Mouse (Mus musculus): Measurements from ENCODE around the gene Usp19. TPM values are rescaled to one million over a fixed set of nuclear protein-coding genes. Genes with fewer than 3 reads are reported as not detected.
A peak's percentile ranks its signal among the peaks of the same experiment; 100 is the strongest.

Gene Usp19
- total RNA-seq (2021): 100 to 1,000 TPM; 204 to 213 TPM
- long read RNA-seq, experiment 1, full-length matches to known transcripts: 34 of 95 reads
- long read RNA-seq, experiment 1, partial matches to known transcripts: 50 of 95 reads
- long read RNA-seq, experiment 1, other reads (novel, unspliced or antisense): 11 of 95 reads
- long read RNA-seq, experiment 2, full-length matches to known transcripts: 20 of 36 reads
- long read RNA-seq, experiment 2, partial matches to known transcripts: 6 of 36 reads
- long read RNA-seq, experiment 2, other reads (novel, unspliced or antisense): 10 of 36 reads

DNA sequence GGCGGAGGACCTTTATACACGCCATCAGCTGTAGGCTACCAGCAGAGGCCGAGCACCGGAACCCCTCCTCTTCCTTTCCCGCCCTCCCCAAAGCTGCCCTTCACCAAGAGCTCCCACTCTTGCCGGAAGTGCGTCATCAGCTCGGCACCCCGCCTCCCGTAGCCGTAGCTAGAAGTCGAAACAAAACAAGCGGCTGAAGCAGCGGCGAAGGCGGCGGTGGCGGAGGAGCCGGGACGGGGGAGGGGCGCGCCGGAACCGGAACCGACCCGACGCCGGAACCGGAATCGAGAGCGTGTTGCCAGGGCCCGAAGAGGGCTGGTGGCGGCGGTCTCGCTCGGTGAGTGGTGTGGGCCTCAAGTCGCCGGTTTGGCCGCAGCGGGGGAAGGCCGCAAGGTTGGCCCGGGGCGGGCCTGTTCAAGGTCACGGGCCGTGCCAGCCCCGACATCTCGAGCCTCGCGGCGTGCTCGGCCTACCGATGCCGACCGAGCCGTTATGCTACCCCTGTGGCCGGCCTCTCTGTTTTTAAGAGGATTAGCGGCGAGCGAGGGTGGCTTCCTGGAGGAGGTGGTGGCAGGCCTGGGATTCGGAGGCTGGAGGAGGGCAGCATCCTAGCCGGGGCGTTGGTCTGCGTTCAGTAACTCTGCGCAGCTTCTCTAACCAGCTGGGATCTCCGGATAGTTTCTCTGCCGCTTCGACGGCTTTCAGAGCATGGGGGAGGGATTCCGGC, at the start of gene Usp19:
Gene Usp19 (plus strand): TSS at position 44 of the 727 bp plus-strand sequence.
- DNase-seq: peak; percentile 97 to 98

DNA sequence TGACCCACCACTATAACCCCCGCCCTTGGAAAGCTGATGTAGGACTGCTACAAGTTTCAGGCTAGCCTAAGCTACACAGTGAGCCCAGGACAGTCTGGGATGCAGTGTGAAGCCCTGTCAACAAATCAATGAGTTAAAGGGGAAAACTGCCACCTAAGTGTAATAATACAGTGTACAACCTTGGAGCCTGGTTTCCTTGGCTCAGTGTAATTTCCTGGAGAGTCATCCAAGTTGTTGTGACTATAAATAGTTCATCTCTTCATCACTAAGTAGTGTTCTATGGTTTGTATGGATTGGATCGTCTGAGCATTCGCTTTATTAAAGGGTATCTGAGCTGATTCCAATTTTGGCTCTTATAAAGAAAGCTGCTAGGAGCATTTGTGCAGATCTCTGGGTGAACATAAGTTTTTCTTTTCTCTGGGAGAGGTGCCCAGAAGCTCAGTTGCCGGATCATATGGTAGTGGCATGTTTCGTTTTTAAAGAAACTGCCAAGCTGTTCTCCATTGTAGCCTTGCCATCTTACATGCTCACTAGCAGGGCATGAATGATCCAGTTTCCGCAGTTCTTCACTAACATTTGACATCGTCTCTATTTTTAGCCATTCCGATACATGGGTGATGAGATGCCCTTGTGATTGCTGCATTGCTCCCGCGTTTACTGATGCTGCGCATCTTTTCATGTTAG, 49.0 kb upstream of the Usp19 start:
- no peak for DNase-seq

DNA sequence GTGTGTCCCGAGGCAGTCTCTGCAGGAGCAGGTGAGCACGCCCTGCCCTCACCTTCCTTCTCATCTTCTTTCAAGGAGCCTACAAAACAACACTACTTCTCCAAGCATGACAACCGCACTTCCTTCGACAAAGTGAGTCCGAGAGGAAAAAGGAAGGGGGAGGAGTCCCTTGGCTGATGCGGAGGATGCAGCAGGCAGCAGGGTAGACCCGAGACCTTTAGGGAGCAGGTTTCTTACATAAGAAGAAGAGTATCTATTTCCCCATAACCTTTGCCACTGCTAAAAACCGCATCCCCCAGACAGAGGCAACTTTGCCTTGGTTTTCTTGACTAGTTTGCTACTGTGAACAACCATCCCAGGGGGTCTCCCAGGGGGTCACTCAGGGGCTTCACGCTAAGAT, 45.3 kb upstream of the Usp19 start:
- no peak for DNase-seq

DNA sequence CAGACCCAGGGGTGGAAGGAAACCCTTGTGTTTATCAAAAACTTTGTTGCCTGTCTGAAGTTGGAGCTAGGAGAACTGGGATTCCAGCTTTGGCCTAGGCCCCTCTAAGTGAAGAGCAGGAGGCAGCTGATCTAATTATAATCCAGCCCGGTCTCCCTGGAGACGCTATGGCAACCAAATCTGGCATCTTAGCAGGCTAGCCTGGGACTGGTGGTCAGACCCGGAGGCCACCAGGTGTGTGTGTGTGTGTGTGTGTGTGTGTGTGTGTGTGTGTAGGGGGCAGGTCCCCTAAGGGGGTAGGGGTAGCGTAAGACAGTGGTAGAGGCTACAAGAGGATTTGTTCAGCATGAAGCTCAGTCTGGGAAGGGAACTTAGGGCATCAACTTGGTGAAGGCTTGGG, 40.5 kb upstream of the Usp19 start:
- peak; percentile 44 to 52 for DNase-seq

- DNase-seq: peak in 1 of 2 experiments; percentile 42
These were observed 39.9 kb upstream of the Usp19 start for GRCm38 (mm10) chr9:108450292-108451169.

GRCm38 (mm10) chr9:108451170-108451493, 39.3 kb upstream of the Usp19 start:
- no peak for DNase-seq

- DNase-seq: no peak
These were observed 38.8 kb upstream of the Usp19 start for GRCm38 (mm10) chr9:108451519-108452160.

DNA sequence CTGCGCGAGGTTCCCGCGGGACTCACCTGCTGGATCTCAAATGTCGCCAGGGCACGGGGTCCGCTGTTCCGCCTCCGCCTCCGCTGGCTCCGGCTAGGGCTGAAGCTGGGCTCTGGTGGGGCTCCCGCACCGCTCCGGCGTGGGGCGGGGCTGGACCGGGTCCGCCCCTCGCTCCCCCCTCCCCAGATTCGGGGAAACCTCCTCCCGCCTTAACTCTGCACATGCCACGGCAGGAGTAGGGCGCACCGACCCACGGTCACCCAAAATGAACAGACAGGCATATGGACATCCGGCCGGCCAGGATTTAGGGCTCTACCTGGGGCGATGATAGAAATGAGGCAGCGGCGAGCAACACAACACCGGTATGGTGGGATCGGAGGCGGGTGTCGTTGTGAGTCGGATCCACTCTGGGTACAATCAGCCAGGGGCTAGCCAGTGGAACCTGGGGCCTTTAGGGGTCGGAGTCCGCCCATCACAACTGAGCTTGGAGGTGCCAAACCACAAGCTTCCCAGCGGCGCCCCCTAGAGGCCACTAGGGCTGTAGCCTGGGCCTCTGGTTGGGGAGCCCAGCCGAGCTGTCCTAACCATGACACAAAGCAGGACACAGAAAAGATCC, 38.0 kb upstream of the Usp19 start:
- DNase-seq: peak; percentile 91 to 93

GRCm38 (mm10) chr9:108452911-108453310, 37.5 kb upstream of the Usp19 start:
- DNase-seq: no peak

DNA sequence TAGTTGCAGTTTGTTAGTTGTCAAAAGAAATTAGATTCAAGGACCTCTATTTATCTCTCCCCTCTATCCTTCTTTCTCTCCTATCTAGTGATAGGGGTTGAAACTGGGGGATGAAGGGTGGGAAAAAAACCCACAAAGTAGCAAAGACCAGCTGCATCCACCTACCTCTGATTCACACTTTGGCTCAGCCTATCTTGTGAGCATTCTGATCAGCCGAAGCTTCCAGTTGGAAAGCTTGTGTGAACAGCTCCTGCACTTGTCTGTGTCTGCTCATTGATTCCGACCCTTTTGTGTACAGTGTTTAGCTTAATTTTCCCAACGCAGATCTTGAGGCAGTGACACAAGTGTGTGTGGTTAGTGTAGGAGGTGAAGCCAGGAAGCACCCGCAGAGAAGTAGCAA, 36.9 kb upstream of the Usp19 start:
- DNase-seq: no peak

- no peak for DNase-seq
These were observed 36.0 kb upstream of the Usp19 start for GRCm38 (mm10) chr9:108454429-108454828.

DNA sequence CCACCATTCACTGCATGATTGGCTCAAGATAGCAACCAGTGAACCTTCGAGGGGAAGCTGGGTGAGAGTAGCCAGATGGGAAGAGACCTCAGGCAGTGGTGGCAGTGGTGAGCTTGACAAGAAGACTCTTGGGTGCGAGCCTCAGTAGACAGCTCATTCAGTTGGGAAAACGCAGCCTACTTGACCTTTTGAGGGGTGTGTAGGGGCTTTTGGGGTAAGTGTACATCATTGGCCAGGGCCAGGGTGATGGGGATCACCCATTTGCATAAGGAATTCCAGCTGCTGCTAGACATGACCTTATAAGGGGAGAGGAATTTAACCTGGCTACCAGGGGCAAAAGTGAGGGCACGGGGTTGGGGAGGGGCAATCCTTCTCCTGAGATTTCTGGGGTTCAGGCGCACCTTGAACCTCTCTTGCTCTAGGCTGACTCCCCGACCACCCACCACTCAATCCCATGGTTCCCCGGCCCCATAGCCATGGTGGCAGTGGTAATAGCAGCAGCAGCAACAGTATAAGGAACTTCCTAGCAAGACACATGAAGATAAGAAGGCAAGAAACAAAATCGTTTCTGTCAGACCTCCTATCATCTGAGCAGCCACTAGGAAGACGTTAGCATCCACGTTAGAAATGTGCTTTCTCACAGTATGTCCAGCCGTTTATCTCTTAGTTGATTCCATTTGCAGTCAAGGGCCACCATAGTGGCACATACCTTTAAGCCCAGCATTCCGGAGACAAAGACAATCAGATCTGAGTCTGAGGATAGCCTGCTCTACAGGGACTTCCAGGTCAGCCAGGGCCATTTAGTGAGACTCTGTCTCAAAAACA, 34.4 kb upstream of the Usp19 start:
- DNase-seq: no peak

- no peak for DNase-seq
These were observed 33.4 kb upstream of the Usp19 start for GRCm38 (mm10) chr9:108456953-108457352.

DNA sequence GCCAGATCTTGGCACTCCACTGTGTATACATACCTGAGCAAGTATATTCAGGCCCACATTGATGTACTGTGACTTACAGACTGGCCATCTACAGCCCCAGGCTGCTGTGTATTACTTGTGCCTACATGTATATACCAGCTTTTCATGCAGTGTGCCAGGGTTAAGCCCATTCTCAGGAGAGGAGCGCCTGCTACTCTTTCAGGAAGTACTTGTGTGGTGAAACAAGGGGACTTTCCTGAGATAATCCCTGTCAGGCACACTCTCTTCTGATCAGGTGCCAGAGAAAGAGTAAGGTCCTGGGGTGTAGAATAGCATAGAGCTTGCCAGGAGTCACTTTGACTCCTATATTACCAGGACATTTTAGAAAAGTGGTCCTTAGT, 30.5 kb upstream of the Usp19 start:
- no peak for DNase-seq

DNA sequence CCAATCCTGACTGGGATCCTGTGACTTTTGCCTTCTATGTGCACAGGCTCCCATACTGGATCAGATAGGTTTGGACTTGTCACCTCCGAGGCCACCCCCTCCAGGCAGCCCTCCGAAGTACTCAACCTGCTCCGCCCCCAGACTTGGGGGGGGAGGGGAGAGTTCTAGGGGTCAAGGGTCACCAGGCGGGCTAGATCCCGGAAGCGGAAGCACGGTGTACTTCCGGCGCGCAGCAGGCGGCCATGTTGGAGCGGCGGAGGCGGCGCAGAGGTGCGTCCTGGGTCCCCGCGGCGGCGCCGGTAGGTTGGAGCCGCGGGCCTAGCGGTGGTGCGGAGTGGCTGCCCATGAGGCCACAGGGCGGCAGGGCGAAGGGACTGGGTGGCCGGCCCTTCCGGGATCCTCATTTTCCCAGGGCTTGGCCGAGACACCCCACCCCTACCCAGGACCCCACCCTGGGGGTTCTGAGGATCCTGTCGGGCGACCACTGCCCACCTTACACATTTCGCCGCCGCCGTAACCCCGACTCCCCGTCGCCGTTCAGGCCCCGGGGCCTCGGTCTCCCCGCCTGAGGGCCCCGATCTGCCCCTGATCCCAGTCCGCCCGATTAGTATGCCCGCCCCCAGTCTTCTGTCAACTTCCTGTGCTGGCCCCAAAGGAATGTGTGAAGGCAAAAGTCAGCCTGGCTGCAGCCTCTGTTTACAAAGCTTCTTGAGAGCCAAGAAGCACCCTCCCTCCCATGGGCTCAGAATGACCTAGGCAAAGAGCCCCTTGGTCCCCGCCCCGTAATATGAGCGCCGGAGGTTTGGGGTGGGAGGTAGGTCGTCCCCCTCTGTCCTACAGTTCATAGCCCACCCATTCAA, 29.9 kb upstream of the Usp19 start, which contains the start of gene Ccdc71:
Gene Ccdc71 (plus strand): TSS at position 209 of the 860 bp plus-strand sequence.
- DNase-seq: peak; percentile 86 to 93

DNA sequence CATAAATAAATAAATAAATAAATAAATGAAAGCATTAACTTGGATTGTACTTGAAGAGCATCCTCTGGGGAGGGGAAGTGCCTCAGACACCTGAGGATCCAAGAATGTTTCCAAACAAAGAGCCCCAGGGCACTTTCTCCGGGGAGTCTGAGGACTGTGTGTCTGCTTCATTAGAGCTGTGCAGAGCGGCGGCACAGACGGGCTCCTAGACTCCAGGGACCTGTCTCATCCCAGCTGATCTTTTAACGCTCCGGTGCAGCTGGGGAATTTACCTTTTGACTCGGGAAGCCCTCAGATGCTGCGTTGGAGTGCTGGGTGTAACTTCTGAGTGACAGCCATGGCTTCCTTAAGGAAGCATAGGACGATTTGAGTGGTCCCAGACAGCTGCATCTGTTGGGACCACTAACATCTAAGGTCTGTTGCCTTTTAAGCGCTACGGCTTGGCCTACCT, 29.2 kb upstream of the Usp19 start, which contains the start of gene Klhdc8b:
Gene Klhdc8b (minus strand): TSS at position 401 of the 451 bp plus-strand sequence.
- DNase-seq: no peak

GRCm38 (mm10) chr9:108461675-108462074, 28.7 kb upstream of the Usp19 start:
- DNase-seq: no peak

GRCm38 (mm10) chr9:108462192-108462591, 28.2 kb upstream of the Usp19 start:
- no peak for DNase-seq

- peak; percentile 55 to 80 for DNase-seq
These were observed 26.7 kb upstream of the Usp19 start for GRCm38 (mm10) chr9:108463713-108464112.
